Mouse (Mus musculus) cerebellum, adult 2 months (tissue): ENCODE measurements around the gene Ybx2. TPM values are rescaled to one million over a fixed set of nuclear protein-coding genes. Genes with fewer than 3 reads are reported as not detected.

Experiments
- DNase-seq, 2 experiments: peaks; one replicate each; pipeline ENCODE4 v3.0.0; 2021
- H3K27ac ChIP-seq: fragments of 200-500 bp; 2 replicates; pipeline ENCODE4 v1.5.1; 2012; ENCODE audit warnings: low read length, control low read depth, inconsistent platforms; ENCODE audit not compliant: insufficient read depth
- H3K27me3 ChIP-seq: fragments of 200-500 bp; 2 replicates; pipeline ENCODE4 v1.6.1; 2012; ENCODE audit warnings: inconsistent platforms, mild to moderate bottlenecking, low read length, moderate library complexity; ENCODE audit not compliant: control insufficient read depth, insufficient read depth
- H3K4me1 ChIP-seq: fragments of 200-500 bp; 2 replicates; pipeline ENCODE4 v1.6.1; 2011; ENCODE audit warnings: low read length; ENCODE audit not compliant: control insufficient read depth, insufficient read depth
- H3K4me3 ChIP-seq: fragments of 200-500 bp; replicated peaks from 2 replicates; pipeline ENCODE3; 2011; ENCODE audit warnings: mild to moderate bottlenecking, low read depth, low read length, control low read depth; ENCODE audit not compliant: insufficient read depth
- CTCF ChIP-seq: fragments of 200-500 bp; IDR thresholded peaks from 2 replicates; pipeline ENCODE4 v1.5.1; 2011; ENCODE audit warnings: low read depth, mild to moderate bottlenecking, control low read depth, low read length, moderate library complexity, borderline replicate concordance; ENCODE audit not compliant: insufficient read depth
- POLR2A ChIP-seq: fragments of 200-500 bp; IDR thresholded peaks from 2 replicates; pipeline ENCODE4 v1.6.1; 2011; ENCODE audit warnings: low read length, control low read depth, borderline replicate concordance; ENCODE audit not compliant: insufficient read depth
- WGBS: fragments of 180-500 bp; shearing (Covaris S2); methylation state at CpG from one replicate; pipeline ENCODE4 v1.1.7; 2018; 5-methylcytosine and 5-hydroxymethylcytosine counted together
- polyA plus RNA-seq: library from polyadenylated mRNA; depleted of rRNA; stranded (reverse); fragments of >200 nt; gene quantifications from 2 replicates; pipeline ENCODE4 v1.2.3, GENCODE M21; 2012

Gene Ybx2
- polyA plus RNA-seq, 1 experiment = 16.5 TPM

DNA sequence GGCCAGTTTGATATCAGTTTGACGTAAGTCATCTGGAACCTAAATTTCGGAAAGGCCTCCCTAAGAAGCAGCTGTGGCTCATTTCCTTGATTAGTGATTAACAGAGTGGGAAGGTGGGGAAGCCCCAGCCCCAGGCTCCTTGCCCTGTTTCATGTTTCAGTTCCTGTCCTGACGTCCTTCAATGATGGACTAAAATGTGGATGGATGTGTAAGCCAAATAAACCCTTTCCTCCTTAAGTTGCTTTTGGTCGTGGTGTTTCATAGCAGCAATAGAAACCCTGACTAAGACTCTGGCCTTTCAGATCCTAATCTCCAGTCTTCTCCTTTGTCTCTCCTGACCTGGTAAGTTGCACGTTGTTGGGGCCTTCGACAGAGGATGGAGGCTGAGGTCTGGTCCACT lies 34.6 kb downstream of the Ybx2 start:
- no peak for DNase-seq
- H3K4me1 ChIP-seq = no peaks in the 10 kb centered on the region
- 89% methylated on average over 6 of the region's 6 CpGs for WGBS

DNA sequence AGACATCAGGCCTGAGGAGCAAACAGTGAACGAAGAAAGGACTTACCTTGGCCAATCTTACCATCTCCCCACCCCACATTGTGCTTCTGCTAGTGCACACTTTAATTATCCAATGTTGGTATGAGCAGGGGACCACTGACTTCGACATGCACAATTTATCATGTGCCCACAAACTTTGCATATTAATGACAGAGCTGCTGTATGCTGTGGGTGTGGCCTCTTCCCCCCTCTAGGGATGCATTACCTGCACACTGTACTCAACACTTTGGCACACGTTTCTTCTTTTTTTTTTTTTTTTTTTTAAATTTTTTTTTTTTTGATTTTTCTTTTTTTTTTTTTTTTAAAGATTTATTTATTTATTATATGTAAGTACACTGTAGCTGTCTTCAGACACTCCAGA lies 35.2 kb downstream of the Ybx2 start:
- no peak overlapping the region for H3K4me3 ChIP-seq
- DNase-seq = no peak
- H3K27me3 ChIP-seq = peaks cover 2% of the 10 kb centered on the region; the same call in 1 of the 2 replicates
- TF ChIP-seq CTCF (no peak), POLR2A (no peak)
- no peaks in the 10 kb centered on the region for H3K4me1 ChIP-seq
- H3K27ac ChIP-seq = no peak overlapping the region
- 80% methylated on average over 3 of the region's 3 CpGs for WGBS

More for the DNA sequence above, 34.6 kb downstream of the Ybx2 start:
- no peak overlapping the region for H3K27ac ChIP-seq
- no peak for TF ChIP-seq POLR2A
- no peak for TF ChIP-seq CTCF
- H3K4me3 ChIP-seq = no peak overlapping the region
- peaks cover 2% of the 10 kb centered on the region; the same call in 1 of the 2 replicates for H3K27me3 ChIP-seq

DNA sequence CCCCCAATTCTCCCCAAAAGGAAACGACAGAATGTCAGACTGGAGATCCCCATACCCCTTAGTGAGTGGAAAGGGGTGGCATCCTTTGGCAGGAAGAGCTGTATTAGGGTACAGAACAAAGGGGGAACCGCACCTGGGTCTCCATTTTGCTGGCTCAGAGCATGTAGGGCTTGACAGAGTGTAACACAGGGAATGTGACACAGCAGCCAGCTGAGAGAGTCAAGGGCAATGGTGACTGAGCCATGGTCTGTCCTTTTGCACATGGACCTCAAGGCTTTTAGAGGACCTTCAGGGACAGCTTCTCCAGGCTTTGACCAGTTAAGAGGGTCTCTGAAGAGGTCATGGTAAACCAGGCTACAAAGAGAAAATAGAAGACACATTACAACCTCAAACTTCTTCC lies 39.3 kb downstream of the Ybx2 start:
- Histone ChIP-seq H3K4me1 (no peaks in the 10 kb centered on the region), H3K4me3 (no peak overlapping the region), H3K27ac (no peak overlapping the region), H3K27me3 (no peaks in the 10 kb centered on the region)
- no peak for TF ChIP-seq CTCF
- no peak for TF ChIP-seq POLR2A
- DNase-seq = no peak
- 89% methylated on average over 2 of the region's 2 CpGs for WGBS

DNA sequence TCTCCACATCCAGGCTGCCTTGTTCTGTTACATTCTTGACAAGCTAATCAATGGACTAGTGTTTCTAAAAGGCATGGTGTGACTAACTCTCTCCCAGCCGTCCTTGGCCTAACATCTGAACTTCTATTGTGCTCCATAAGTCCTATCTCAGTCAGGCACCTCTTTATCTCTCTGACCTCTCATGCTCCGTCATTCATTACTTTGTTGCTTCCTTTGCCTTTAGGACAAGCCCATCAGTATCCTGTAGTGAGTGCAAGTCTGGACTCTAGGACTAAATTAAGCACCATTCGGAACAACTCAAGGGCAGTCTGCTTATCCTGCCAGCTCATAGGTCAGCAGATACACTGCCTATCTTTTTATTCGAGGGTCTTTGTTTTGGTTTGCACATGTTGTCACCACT lies 40.7 kb downstream of the Ybx2 start:
- WGBS = 80% methylated on average over 4 of the region's 4 CpGs
- TF ChIP-seq POLR2A (no peak), CTCF (no peak)

DNA sequence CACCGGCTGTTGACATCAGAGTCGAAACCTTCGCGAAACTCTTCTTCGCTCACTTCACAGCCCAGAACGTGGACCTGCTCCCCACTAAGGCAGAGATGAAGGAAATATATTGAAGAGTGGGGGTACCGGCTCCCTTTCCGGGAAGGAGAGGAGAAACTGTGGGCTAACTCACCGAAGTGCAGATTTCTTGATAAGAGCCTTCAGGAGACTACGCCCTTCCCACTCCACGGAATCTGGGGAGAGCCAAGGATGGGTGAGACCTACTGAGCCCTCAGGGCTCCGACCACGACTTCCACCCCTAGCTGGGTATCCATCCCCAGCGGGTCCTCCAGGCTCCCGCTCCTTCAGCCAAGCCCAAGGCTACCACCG lies 44.2 kb downstream of the Ybx2 start:
- peak overlapping the region; percentile 81 for H3K27ac ChIP-seq
- peaks cover 3% of the 10 kb centered on the region for H3K4me1 ChIP-seq
- TF ChIP-seq POLR2A (no peak), CTCF (no peak)
- DNase-seq = no peak
- peak overlapping the region; percentile 84 for H3K4me3 ChIP-seq
- no peaks in the 10 kb centered on the region for H3K27me3 ChIP-seq
- under 1% methylated on average over 16 of the region's 16 CpGs for WGBS

More for the DNA sequence above, 40.7 kb downstream of the Ybx2 start:
- no peak overlapping the region for H3K4me3 ChIP-seq
- H3K4me1 ChIP-seq = no peaks in the 10 kb centered on the region
- H3K27ac ChIP-seq = no peak overlapping the region
- no peaks in the 10 kb centered on the region for H3K27me3 ChIP-seq
- DNase-seq = no peak

DNA sequence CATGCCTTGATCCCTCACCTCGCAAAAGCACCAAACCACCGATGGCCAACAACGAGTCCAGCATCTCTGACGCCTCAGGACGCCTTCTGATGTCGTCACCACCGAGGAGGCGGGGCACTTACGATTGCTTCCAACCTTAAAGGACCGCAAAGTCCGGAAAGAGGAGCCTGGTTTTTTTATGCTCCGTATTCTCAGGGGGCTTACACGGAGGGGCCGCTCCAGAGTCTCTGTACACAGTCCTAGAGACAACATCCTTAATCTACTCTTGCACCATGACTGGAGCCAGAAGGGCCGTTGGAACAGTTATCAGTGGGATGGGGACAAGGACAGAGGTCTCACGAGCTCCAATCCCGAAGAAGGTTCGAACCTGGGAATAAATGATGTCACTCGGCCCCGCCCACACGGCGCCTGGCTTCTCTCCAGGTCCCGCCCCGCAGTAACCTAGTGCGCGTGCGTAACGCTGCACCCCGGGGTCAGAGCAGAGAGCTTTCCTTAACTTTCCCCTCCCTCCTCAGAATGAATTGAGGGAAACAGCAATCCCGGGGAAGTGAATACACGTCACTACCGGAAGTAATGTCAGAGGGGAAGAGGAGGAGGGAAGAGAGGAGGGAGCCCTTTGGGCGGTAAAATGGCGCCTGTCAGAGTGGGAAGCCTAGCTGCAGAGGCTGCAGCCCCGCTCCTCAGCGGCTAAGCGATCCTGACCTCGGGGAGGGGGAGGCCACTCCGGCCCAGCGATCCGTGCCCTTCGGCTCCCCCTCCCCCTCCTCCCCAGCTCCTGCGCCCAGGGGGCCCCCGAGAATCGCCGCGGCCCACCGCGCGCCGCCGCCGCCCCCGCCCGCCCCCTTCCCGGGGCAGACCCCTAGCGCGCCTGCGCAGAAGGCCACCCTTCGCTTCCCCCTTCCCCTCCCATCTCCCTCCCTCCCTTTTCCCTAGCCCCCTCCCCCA lies 44.9 kb downstream of the Ybx2 start:
- peak overlapping the region; percentile 84 for H3K4me3 ChIP-seq
- WGBS = under 1% methylated on average over 49 of the region's 60 CpGs
- H3K27me3 ChIP-seq = no peaks in the 10 kb centered on the region
- peak; percentile 98 to 100 for DNase-seq
- peaks cover 3% of the 10 kb centered on the region for H3K4me1 ChIP-seq
- TF ChIP-seq CTCF = no peak
- peak; percentile 88 for TF ChIP-seq POLR2A
- H3K27ac ChIP-seq = peak overlapping the region; percentile 81

DNA sequence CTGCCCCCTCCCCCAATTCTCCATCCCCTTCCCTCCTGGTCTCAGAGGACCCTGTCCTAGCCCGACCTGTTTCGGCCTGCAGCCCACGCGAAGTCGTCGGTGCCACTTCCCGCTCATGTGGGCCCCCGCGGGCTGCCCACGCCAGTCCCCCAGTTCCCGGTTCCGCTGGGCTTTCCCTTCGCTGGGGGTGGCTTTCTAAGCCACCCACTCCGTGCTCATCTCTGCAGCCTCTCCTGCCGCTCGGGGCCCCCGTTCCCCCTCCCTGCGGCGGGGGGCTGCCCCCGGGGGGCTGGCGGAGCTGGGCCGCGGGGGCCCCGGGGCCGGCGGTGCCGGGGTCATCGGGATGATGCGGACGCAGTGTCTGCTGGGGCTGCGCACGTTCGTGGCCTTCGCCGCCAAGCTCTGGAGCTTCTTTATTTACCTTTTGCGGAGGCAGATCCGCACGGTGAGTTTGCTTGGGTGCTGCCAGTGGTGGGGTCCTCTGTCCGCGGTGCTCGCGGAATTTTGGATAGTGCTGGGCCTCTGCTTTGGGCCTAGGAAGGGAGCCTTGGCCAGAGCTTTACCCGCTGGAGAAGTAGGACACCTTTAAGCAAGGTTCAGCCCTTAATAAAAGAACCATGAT lies 45.7 kb downstream of the Ybx2 start, which contains the start of gene Ctdnep1:
Ctdnep1 (plus strand) TSS at position 16 of the 622 bp plus-strand sequence.
- H3K27ac ChIP-seq = peak within 1 kb of the TSS; percentile 81
- under 1% methylated on average over 43 of the region's 43 CpGs for WGBS
- H3K4me3 ChIP-seq = peak within 1 kb of the TSS; percentile 84
- no peaks in the 10 kb centered on the region for H3K27me3 ChIP-seq
- DNase-seq = no peak
- H3K4me1 ChIP-seq = peaks cover 3% of the 10 kb centered on the region
- TF ChIP-seq CTCF = no peak
- no peak for TF ChIP-seq POLR2A

DNA sequence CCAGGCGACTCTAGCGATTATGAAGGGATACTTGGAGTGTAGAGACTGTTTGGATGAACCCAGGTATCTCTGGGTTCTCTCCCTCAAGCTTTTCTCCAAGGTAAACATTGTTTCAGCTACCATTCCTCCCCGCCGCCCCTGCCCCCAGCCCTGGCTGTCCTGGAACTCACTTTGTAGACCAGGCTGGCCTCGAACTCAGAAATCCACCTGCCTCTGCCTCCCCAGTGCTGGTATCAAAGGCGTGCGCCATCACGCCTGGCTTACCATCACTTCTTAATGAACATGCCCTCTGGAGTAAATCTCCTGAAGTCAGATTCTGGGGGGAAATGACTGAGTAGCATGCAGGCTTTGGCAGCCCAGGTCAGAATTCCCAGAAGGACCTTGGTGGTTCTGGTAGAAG lies 46.6 kb downstream of the Ybx2 start, which contains the start of gene Elp5:
Elp5 (minus strand) TSS at position 293 of the 400 bp plus-strand sequence.
- 44% methylated on average over 8 of the region's 8 CpGs for WGBS

More for the DNA sequence above, 46.6 kb downstream of the Ybx2 start, which contains the start of gene Elp5:
- TF ChIP-seq POLR2A (no peak), CTCF (no peak)
- H3K4me1 ChIP-seq = peaks cover 3% of the 10 kb centered on the region
- peak within 1 kb of the TSS; percentile 25; the same call in 1 of the 2 replicates for H3K27ac ChIP-seq
- H3K27me3 ChIP-seq = no peaks in the 10 kb centered on the region
- DNase-seq = no peak
- H3K4me3 ChIP-seq = peak within 1 kb of the TSS; percentile 84
